In genomic region chrX:142623359-142623758, GRCm38 (mm10) we compare ENCODE assay signal across 16 mouse cellular contexts. TPM values are rescaled to one million over a fixed set of nuclear protein-coding genes. Genes with fewer than 3 reads are reported as not detected.
DNase-seq lines count a peak whose midpoint lies in the region; ATAC-seq lines count a peak whose summit lies in the region.
"Had no signal": no experiment of that assay in that cellular context is flagged by ENCODE, and none has a peak within 500 bp of the region (broad histone marks: within the 10 kb centered on the region; RNA-seq: fewer than 3 reads in every experiment).

No protein-coding gene starts in this region.

- H3K36me3 ChIP-seq in kidney, embryonic 14.5 days (ENCODE audit: control insufficient read depth, insufficient read depth, low read length), result no peaks in the 10 kb centered on the region
- no peaks in the 10 kb centered on the region for H3K36me3 ChIP-seq in intestine, embryonic 16.5 days (ENCODE audit: control insufficient read depth, insufficient read depth, low read length)
- H3K36me3 ChIP-seq: hindbrain, embryonic 12.5 days; liver, embryonic 15.5 days had no signal

- no peak overlapping the region for H3K9ac ChIP-seq in kidney, embryonic 14.5 days (ENCODE audit: low read depth, low read length)
- H3K9ac ChIP-seq in intestine, embryonic 16.5 days (ENCODE audit: low read depth, low read length), result no peak overlapping the region
- H3K9ac ChIP-seq: hindbrain, embryonic 12.5 days; liver, embryonic 15.5 days had no signal

- H3K9me3 ChIP-seq in kidney, embryonic 14.5 days (ENCODE audit: control insufficient read depth, low read length), result no peaks in the 10 kb centered on the region
- no peaks in the 10 kb centered on the region; the same call in 1 of the 2 replicates for H3K9me3 ChIP-seq in intestine, embryonic 16.5 days (ENCODE audit: control insufficient read depth, low read length)
- H3K9me3 ChIP-seq: hindbrain, embryonic 12.5 days; liver, embryonic 15.5 days had no signal

- DNase-seq in kidney, adult 8-10 months, result no peak
- DNase-seq in NIH3T3 (ENCODE audit: low read depth), result peak; percentile 74
- DNase-seq in embryo, embryonic 11.5 days (ENCODE audit: low read depth, low spot score), result peak; percentile 17
- no peak for DNase-seq in thymus, adult 18-20 months
- no peak for DNase-seq in ovary, adult 18-20 months (ENCODE audit: low spot score)
- DNase-seq: cerebellum, adult 11-12 months; gastrocnemius, postnatal 14 days; lung, postnatal 36 days; right cerebral cortex, postnatal 25 days; thymus, postnatal 4 days had no signal

- no peaks in the 10 kb centered on the region for H3K4me1 ChIP-seq in kidney, embryonic 14.5 days (ENCODE audit: control insufficient read depth, insufficient read depth, low read length)
- H3K4me1 ChIP-seq in intestine, embryonic 16.5 days (ENCODE audit: control insufficient read depth, insufficient read depth, low read length), result no peaks in the 10 kb centered on the region
- H3K4me1 ChIP-seq: hindbrain, embryonic 12.5 days; liver, embryonic 15.5 days had no signal

- H3K4me3 ChIP-seq in kidney, embryonic 14.5 days (ENCODE audit: low read length), result no peak overlapping the region
- no peak overlapping the region for H3K4me3 ChIP-seq in intestine, embryonic 16.5 days (ENCODE audit: low read length)
- H3K4me3 ChIP-seq: hindbrain, embryonic 12.5 days; liver, embryonic 15.5 days had no signal

- H3K27me3 ChIP-seq in kidney, embryonic 14.5 days (ENCODE audit: control insufficient read depth, insufficient read depth, low read length), result no peaks in the 10 kb centered on the region
- no peaks in the 10 kb centered on the region for H3K27me3 ChIP-seq in intestine, embryonic 16.5 days (replicated peaks; ENCODE audit: control insufficient read depth, insufficient read depth, low read length)
- H3K27me3 ChIP-seq: hindbrain, embryonic 12.5 days; liver, embryonic 15.5 days had no signal

- ATAC-seq in kidney, embryonic 14.5 days (ENCODE audit: low FRiP score, low TSS enrichment), result peak; percentile 52; the same call in 1 of the 2 replicates
- no peak for ATAC-seq in intestine, embryonic 16.5 days
- no peak for ATAC-seq in activated CD4-positive, CD25-positive, alpha-beta regulatory T cell, adult 4 months
- ATAC-seq: forebrain, embryonic 16.5 days had no signal

- H3K4me2 ChIP-seq in kidney, embryonic 14.5 days (replicated peaks; ENCODE audit: low read depth, low read length), result no peak overlapping the region
- no peak overlapping the region for H3K4me2 ChIP-seq in intestine, embryonic 16.5 days (ENCODE audit: low read depth, low read length)
- H3K4me2 ChIP-seq: hindbrain, embryonic 12.5 days; liver, embryonic 15.5 days had no signal

- WGBS in kidney, embryonic 14.5 days, result 22% methylated on average over 2 of the region's 2 CpGs
- WGBS in intestine, embryonic 16.5 days, result 15% methylated on average over 2 of the region's 2 CpGs

- H3K27ac ChIP-seq in kidney, embryonic 14.5 days (ENCODE audit: low read depth, low read length), result peak overlapping the region; percentile 24; the same call in 1 of the 2 replicates
- H3K27ac ChIP-seq in intestine, embryonic 16.5 days (ENCODE audit: low read length), result peak overlapping the region; percentile 35
- H3K27ac ChIP-seq: hindbrain, embryonic 12.5 days; liver, embryonic 15.5 days had no signal

RNA-seq across cellular contexts. Expression of gene Tmem164, which starts 57.8 kb away (rescaled TPM):
- 18.5 and 34.5 TPM in 2 replicates for polyA plus RNA-seq in kidney, embryonic 14.5 days (2014; fragmentation: Nextera tagmentation; extraction: Ambion mirVana)
- 39.1 and 41.1 TPM in 2 replicates for polyA plus RNA-seq in intestine, embryonic 16.5 days (2015; fragmentation: Nextera tagmentation; extraction: Ambion mirVana)
- polyA plus RNA-seq in activated CD4-positive, CD25-positive, alpha-beta regulatory T cell, adult 4 months (2017; shearing (Covaris generic)), result 10 to 100 TPM; 11.7 to 23.1 TPM

Comparison
In these comparisons a context has a peak if more than half of its experiments do, and no peak if none do; other contexts are left out.
1. DNase-seq: peak in NIH3T3 (single experiment) and embryo, embryonic 11.5 days (single experiment); none in kidney, adult 8-10 months (0 of 2), thymus, adult 18-20 months (0 of 2) and ovary, adult 18-20 months (single experiment).